Mouse (Mus musculus) 3134 (cell line): ENCODE results near the gene Micall2.
A peak's percentile ranks its signal among the peaks of the same experiment; 100 is the strongest.
"Not testable (repeated sequence)": the region's sequence is repeated elsewhere in the genome, so short reads cannot be mapped to it uniquely, and the experiment has no call there.

Source experiments
- DNase-seq: peaks from one replicate; pipeline ENCODE4 v3.0.0-alpha.2; 2011; ENCODE audit warnings: low spot score; ENCODE audit not compliant: insufficient read length; ENCODE audit errors: extremely low read depth

Gene Micall2

DNA sequence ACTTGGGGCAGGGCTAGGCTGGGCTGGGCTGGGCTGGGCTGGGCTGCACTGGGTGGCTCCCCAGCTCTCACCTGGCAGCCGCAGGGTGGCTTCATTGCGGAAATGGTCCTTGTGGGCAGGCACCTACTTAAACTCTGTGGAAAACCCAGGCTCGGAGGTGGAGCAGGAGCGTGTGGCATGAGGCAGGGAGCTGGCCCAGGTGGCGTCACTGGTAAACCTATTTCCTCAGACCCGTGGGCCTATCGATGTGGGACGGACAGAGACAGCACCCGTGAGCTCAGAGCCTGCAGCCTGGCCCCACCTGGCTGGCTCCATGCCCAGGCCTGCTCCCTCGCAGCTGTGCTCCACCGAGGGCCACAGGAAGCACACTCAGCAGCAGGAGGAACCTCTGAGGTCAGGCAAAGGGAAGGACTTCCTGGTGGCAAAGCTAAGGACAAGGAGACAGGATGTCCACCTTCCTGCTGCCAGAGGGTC is 3.5 kb downstream of the Micall2 start:
- DNase-seq: peak; percentile 56

DNA sequence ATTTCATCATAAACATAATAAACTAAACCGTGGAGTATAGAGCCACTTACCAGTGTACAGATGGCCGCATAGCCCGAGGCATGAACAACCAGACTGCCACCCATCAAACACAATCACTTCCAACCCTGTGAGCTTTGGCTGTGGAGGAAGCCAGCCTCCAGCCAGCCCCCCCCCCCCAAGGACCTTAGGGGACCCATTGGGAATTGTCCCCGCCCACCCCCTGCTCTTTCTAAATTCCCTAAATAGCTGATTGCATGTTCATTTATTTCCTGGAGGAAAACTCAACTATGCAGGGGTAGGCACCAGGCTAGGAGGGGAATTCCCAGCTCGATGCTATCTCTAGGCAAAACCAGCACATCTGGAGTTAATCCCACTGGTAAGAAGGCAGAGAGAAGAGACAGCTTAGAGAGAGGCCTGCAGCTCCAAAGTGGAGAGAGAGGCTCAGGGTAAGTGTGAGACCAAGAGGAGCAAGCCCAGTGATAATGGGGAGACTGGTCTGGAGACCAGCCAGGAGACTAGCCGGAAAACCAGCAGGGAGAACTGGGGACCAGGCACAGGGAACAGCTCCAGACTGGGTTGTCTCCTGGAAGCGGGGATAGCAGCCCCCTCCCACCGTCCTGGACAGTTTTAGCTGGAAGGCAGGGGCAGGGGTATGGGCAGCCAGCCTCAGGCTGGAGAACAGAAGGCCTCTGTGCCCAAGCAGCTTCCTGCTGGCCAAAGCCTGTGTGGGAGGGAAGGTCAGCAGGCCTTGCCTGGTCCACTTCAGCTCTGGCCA is 5.2 kb downstream of the Micall2 start:
- DNase-seq: peak; percentile 58

DNA sequence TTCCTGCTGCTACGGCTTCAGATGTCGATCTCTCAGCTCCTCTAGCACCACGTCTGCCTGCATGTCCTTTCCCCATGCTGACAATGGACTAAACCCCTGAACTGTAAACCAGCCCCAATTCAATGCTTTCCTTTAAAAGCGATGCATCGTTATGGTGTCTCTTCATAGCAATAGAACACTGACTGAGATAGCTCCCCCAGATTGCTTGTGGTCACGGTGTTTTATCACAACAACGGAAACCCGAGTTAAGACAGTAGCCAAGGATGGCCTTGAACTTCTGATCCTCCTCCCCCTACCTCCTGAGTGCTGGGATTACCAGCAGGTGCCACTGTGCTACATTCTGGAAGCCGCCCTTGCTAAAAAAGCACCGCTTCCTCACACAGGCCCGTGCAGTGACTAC is 8.9 kb downstream of the Micall2 start:
- DNase-seq: no peak

DNA sequence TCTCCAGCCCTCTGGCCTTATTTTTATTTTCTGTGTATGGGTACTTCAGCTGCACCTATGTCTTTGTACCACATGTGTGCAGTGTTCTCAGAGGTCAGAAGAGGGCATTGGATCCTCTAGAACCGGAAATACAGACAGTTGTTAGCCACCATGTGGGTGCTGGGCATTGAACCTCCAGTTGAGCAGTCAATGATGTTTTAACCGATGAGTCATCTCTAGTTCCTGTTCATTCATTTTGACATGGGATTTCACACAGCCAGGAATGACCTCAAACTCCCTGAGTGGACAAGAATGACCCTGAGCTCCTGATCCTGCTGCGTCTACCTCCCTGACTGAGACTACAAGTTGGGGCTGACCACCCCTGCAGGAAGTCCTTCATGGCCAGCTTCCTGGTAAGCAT is 9.9 kb downstream of the Micall2 start:
- DNase-seq: peak; percentile 43

DNA sequence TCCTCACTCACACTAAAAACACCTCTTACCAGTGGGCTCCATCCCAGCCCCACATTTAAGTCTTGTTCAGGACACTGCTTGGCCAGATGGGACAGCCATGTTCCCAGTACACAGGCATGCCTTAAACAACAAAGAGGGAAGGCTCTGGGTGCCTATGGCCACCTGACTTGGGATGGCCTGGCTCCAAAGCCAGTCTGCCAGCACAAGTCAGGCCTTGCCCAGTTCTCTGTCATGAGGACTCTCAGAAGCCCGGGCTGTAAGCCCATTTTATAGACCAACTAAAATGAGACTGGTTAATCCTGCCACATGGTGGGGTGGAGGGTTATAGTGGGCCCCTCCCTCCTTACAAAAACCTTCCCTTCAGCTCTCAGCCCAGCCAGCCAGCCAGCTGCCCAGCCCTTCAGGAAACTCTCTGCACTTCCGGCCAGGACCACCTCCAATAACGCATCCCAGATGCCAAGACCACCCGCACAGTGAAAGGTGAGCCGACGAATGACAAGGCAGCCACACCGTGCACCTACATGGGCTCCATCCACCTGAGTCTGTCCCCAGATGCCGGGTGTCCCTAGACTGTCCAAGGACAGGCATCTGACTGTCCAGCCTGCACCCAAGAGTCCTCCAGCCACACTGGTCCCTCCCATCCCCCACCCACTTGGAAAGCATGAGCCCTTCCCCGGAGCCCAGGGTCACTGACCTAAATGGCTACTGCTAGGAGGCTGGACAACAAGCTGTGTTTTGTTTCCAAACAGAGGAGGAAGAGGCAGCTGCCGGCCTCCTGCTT is 11.6 kb downstream of the Micall2 start:
- no peak for DNase-seq

DNA sequence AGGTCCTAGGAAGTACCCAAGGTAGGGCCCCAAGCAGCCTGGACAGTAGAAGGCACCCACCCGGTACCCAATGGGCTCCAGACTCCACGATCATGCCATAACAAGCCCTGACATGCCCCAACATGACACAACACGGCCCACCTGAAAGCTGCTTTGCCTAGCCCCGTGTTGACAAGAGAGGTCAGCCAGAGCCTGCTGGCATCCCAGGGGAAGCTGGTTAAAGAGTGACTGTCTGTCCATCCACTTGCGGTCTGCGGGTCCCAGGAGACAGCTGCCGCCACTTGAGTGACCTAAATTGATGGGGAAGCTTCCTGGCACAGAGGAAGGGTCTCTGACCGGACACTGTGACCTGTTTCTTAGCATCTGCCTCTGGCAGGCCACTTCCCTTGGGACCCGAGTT is 13.0 kb downstream of the Micall2 start:
- DNase-seq: peak; percentile 46

DNA sequence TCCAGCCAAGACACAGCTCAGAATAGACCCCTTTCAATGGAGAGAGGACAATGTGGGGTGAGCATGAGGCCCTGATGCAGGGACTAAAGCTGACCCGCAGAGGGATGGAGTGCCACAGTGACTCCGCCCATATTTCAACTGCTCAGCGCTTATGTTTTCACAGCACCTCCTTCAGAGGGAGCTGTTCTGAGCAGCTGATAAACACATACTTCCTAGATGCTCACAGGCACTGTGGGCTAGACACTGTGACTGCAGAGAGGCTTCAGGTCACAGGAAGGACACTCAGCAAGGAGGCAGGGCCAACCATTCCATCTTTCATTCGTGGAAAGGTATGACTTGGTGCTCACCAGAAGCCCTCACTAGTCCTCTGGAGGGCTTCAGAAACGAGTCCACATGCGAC is 13.4 kb downstream of the Micall2 start:
- no peak for DNase-seq

DNA sequence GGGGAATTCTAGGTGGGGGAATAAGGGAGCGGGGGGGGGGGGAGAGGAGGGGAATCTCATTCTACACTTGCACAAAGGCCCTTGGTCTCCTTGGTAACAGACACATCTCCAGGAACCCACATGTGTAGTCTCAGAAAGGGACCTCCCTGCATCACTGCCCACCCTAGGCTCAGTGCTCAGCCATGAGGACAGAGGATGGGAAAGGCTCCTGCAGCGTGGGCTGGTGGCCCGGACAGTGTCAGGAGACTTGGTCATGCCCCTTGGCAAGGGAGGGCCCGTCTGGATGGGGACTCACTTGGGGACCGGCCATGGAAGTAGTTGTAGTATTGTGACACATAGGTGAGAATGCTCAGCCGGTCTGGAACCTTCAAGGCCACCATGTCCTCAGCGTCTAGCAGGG is 17.2 kb downstream of the Micall2 start:
- no peak for DNase-seq

DNA sequence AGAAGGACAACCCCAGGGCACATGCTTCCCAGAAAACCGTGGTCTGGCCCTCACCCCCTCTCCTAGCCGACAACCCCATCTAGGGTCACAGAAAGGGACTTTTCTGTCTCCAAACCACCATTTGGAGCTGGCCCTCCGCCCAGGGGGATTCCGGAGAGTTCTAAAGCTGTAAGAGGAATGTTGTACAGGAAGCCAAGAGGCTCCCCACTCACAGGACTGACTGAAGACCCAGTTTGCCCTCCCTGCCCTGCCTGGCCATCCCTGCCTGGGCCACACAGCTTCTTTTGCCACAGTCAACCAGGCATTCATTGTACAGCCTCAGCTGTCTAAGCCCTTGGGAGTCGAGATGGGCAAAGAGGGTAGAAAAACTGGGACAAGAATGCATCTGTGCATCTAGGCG is 17.6 kb downstream of the Micall2 start:
- DNase-seq: no peak

DNA sequence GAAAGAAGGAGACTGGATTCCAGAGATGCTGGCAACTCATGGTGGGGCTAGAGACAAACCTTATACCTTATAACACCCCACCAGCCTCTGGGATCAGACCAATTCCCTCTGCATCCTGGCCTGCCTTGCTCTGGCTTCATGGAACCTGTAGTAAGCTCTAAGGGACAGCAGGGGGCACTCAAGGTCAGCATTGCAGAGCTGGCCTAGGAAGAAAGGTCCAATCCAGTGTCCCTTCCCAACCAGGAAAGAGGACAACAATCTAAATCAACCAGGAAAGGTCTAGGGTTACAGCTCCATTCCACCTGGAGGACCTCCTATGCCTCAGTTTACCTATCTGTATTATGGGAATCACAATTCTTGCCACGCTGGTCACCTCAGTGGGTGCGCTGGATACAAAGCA is 18.4 kb downstream of the Micall2 start:
- DNase-seq: no peak

DNA sequence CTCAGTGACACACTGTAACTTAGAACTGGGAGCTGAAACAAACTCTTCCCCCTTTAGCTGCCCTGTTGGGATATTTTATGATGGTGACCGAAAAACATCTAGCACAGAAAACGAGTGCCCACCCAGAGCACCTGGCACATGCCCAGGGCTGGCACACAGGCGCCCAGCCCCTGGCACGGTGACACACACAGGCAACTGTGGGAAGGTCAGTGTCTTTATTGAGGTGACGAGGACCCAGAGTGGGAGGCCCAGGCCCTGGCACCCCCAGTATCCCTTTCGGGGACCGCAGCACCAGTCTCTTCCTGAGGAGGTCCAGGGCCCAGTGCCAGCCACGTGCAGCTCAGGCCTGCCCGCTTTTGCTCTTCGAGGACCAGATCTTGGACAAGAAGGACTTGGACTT is 29.6 kb downstream of the Micall2 start:
- DNase-seq: no peak

DNA sequence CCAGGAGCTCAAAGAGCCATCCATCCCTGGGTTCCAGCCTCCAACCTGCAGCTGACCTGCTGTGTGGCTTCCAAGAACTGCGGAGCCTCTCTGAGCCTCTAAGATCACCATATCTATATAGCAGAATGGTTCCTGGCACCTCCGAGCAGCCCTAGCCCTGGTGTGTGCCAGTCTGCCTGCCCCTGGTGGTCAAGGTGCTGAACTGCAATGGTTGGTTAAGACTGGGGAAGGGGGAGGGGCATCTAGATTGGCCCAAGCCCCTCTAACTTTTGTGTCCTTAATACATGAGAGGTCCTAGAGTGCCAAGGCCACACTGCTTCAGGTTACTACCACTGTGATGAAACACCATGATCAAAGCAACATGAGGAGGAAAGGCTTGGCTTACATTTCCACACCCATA is 33.2 kb downstream of the Micall2 start:
- no peak for DNase-seq

DNA sequence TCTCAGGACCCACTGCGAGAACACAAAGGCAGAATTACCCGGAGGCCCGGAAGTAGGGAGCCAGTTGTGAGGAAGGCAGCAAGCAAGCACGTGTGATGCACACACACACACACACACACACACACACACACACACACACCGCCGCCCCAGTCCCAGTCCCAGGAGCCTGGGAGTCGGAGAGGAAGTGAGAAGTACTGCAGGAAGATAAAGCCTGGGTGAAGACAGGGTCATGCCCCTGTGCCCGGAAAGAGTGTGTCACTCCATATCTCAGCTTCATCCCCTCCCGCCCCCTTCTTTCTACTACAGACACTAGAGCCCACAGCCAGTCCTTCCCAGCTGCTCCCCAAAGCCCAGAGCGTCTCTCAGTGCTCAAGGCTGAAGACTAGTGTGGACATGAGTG is 33.9 kb downstream of the Micall2 start:
- DNase-seq: no peak

DNA sequence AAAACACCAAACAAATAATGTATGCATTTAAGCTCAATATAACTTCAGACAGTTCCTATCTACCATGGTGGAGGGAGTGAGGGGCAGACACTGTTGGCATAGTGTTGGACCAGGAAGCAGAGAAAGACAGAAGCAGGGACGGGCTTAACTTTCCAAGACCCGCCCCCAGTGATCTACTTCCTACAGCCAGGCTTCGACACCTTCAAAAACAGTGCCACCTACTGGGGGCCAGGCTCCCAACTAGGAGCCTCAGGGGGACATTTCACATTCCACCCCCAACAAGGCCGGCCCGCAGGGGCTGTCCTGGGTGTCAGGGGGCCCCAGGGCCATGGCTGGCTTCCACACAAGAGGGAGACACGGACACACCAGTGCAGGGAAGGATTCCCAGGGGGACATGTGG is 39.2 kb downstream of the Micall2 start:
- no peak for DNase-seq

DNA sequence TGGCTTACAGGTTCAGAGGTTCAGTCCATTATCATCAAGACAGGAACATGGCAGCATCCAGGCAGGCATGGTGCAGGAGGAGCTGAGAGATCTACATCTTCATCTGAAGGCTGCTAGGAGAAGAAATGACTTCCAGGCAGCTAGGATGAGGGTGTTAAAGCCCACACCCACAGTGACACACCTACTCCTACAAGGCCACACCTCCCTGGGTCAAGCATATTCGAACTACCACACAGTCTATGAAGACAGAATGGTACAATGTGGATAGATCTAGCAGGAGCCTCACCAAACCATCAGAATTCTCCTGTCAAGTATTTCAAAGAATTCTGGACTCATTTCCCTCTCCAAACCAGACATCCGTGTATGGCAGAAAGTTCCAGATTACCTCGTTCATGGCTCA is 40.3 kb downstream of the Micall2 start:
- not testable (repeated sequence) for DNase-seq

DNA sequence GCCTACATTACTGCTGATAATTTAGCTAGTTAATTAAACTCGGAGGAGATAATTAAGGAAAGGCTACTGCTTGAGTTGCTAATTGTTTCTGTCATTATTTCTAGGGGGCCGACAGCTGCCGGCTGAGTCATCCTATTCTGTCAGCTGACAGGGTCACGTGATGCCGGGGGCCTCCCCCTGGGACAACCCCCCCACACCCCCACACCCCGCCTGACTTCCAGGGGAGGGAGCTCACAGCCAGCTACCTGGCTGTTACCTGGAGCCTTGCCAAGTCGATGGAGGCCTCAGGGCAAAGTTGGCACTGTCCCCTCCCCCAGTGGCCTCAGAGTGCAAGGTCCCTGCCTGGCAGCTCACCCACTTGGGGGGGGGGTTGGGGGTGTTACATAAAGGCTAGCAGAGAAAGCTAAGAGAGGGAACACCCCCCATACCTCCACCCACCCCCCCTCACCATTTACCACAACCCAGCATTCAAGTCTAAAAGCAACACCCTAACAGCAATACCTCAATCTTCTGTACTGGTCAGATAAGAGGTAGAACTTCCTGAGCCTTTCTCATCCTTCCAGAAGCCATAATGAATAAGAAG is 41.1 kb downstream of the Micall2 start:
- no peak for DNase-seq

DNA sequence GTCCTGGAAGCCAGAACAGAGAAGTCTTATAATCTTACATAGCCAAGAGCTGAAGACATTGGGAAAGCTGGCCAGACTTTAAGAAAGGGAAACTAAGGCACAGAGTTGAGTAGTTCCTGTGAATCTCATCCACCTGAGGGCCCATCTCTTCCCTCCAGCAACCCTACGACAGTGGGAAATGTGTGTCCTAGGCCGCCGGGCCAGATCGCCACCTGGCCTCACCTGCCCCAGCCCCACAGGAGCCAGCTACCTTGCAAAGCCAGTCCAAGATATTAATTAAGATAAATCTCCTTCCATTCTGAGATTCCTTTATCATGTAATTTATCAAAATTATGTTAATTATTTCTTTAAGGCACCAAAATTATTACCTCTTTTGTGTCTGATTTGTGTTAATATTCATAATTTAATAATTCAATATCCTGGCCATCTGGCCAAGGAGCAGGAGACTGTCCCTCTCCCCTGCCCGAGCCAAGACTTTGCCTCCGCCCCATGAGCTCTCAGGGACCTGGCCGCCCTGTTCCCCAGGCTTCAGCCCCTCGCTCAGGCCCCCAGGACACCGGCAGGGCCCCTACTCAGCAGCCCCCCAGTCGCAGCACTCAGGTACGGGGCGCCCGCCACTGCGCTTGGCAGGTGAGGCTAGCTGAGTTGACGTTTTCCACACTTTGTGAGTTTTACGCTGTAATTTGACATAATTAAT is 41.7 kb downstream of the Micall2 start:
- DNase-seq: no peak

DNA sequence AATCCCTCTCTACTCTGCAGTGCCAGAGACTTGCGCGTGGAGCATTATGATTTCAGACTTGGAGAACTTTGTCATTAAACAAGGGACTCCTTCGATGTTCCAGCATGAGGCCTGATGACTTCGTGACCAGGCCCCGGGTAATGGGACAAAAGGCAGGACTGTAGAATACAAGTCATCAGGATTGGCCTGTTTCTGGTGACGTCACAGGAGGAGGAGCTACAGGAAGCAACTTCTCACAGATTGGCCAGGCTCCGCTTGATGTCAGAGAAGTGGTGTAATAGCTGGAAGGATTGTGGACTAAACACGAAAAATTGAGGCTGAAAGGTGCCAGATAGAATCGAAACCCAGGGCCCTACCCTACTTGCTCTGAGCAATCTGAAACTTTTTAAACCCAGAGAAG is 45.3 kb downstream of the Micall2 start:
- DNase-seq: no peak

DNA sequence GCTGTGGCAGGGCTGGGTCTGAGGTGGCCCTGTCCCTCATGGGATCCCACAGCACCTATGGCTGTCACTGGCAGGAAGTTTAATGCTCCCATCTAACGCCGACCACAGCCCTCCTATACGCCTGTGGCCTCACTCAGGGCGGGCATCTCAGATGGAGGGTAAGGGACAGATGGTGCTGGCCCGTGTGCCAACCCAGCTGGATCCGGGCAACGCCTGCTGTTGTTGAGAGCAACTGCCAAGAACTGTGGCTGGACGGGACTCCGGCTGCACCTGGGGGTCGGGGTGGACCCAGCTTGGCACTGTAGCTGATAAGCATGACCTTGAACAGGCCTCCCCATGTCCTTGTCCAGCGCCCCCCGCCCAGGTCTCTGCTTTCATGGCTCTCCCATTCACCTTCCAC is 47.8 kb downstream of the Micall2 start:
- DNase-seq: no peak

DNA sequence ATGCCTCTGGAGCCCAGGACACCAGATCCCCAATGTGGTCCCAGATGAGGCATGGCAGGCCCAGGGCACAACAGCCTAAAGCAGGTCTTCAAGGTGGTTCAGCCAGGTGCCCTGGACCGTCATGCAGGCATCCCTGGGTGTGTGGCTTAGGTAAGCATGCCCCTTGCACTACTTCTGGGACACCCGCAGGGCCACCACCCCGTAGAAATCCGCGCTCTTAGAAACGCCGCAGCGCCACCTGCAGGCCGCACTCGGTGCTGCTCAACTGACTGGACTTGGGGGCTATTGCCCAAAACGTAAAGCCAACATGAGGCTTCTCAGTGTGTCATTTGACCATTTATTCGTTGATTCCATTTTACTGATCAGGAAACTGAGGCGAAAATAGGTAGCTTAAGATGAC is 48.5 kb downstream of the Micall2 start:
- DNase-seq: peak; percentile 73
